Mouse (Mus musculus) C2C12 (cell line): ENCODE results near the gene Gpha2. TPM values are rescaled to one million over a fixed set of nuclear protein-coding genes. Genes with fewer than 3 reads are reported as not detected.
A peak's percentile ranks its signal among the peaks of the same experiment; 100 is the strongest.

Experiments
- H3K27me3 ChIP-seq: one replicate; pipeline ENCODE4 v1.6.1; 2011; ENCODE audit not compliant: control insufficient read depth, insufficient read depth, insufficient read length
- H3K36me3 ChIP-seq: one replicate; pipeline ENCODE4 v1.6.1; 2011; ENCODE audit not compliant: control insufficient read depth, insufficient read depth
- H3K4me3 ChIP-seq: one replicate; pipeline ENCODE4 v1.5.1; 2011; ENCODE audit warnings: mild to moderate bottlenecking, control low read depth; ENCODE audit not compliant: poor library complexity, insufficient read depth, severe bottlenecking
- H3K79me2 ChIP-seq: one replicate; pipeline ENCODE4 v1.6.1; 2011; ENCODE audit not compliant: control insufficient read depth, insufficient read depth
- H3K79me3 ChIP-seq: one replicate; pipeline ENCODE4 v1.6.1; 2011; ENCODE audit warnings: low read depth, control low read depth
- H3ac ChIP-seq: one replicate; pipeline ENCODE3; 2011; ENCODE audit warnings: low read depth; ENCODE audit not compliant: control insufficient read depth, insufficient read length
- CEBPB ChIP-seq: IDR thresholded peaks from one replicate; pipeline ENCODE4 v1.6.1; 2011; ENCODE audit warnings: low read depth, mild to moderate bottlenecking, control low read depth, moderate library complexity
- CTCF ChIP-seq: IDR thresholded peaks from one replicate; pipeline ENCODE4 v1.5.1; 2011; ENCODE audit not compliant: control insufficient read depth, insufficient read depth, insufficient read length
- FOSL1 ChIP-seq: IDR thresholded peaks from one replicate; pipeline ENCODE4 v1.8.0; 2011; ENCODE audit warnings: mild to moderate bottlenecking, low read length; ENCODE audit not compliant: poor library complexity, insufficient read depth, severe bottlenecking
- MAX ChIP-seq: IDR thresholded peaks from one replicate; pipeline ENCODE4 v1.6.1; 2011; ENCODE audit warnings: mild to moderate bottlenecking, control low read depth
- MYOD1 ChIP-seq: IDR thresholded peaks from one replicate; pipeline ENCODE4 v1.6.1; 2011; ENCODE audit warnings: low read depth; ENCODE audit not compliant: control insufficient read depth, insufficient read length
- MYOG ChIP-seq: IDR thresholded peaks from one replicate; pipeline ENCODE4 v1.6.1; 2011; ENCODE audit not compliant: control insufficient read depth, insufficient read length; ENCODE audit errors: extremely low read depth
- USF1 ChIP-seq: IDR thresholded peaks from one replicate; pipeline ENCODE4 v1.6.1; 2011; ENCODE audit warnings: low read depth, mild to moderate bottlenecking, control low read depth, moderate library complexity
- polyA plus RNA-seq: library from polyadenylated mRNA; unstranded; fragments of >200 nt; fragmentation: generic; extraction: Trizol; gene quantifications from one replicate; pipeline ENCODE4 v1.2.1, GENCODE M21; 2012; ENCODE audit warnings: missing spikeins

Gene Gpha2
- polyA plus RNA-seq, 1 experiment = 0.13 TPM

GRCm38 (mm10) chr19:6231036-6231435, 4.9 kb downstream of the Gpha2 start:
- Histone ChIP-seq H3K79me2 (peaks cover 6% of the 10 kb centered on the region), H3K36me3 (peaks cover 7% of the 10 kb centered on the region), H3ac (no peak overlapping the region), H3K27me3 (no peaks in the 10 kb centered on the region), H3K4me3 (no peak overlapping the region), H3K79me3 (no peaks in the 10 kb centered on the region)
- TF ChIP-seq FOSL1 (no peak), USF1 (no peak), CEBPB (no peak), MYOD1 (no peak), MAX (no peak), CTCF (no peak), MYOG (no peak)

- H3K27me3 ChIP-seq = no peaks in the 10 kb centered on the region
- peaks cover 4% of the 10 kb centered on the region for H3K36me3 ChIP-seq
- H3ac ChIP-seq = no peak overlapping the region
- no peaks in the 10 kb centered on the region for H3K79me3 ChIP-seq
- TF ChIP-seq MAX (no peak), CTCF (no peak), USF1 (no peak), CEBPB (no peak), FOSL1 (no peak), MYOD1 (no peak), MYOG (no peak)
- H3K79me2 ChIP-seq = peaks cover 6% of the 10 kb centered on the region
- no peak overlapping the region for H3K4me3 ChIP-seq
Measured at GRCm38 (mm10) chr19:6233647-6234046, 7.5 kb downstream of the Gpha2 start.

- Histone ChIP-seq H3K79me2 (peaks cover 6% of the 10 kb centered on the region), H3ac (peak overlapping the region; percentile 73), H3K27me3 (no peaks in the 10 kb centered on the region), H3K36me3 (peaks cover 4% of the 10 kb centered on the region), H3K4me3 (peak overlapping the region; percentile 66), H3K79me3 (no peaks in the 10 kb centered on the region)
- no peak for TF ChIP-seq CTCF
- no peak for TF ChIP-seq USF1
- no peak for TF ChIP-seq FOSL1
- TF ChIP-seq MYOD1 = no peak
Measured at GRCm38 (mm10) chr19:6234337-6235083, 8.3 kb downstream of the Gpha2 start.

- TF ChIP-seq MAX (no peak), CTCF (peak; percentile 30)
- no peaks in the 10 kb centered on the region for H3K79me3 ChIP-seq
- H3K79me2 ChIP-seq = peaks cover 6% of the 10 kb centered on the region
- H3K4me3 ChIP-seq = peak within 1 kb of the TSS; percentile 66
- H3ac ChIP-seq = peak within 1 kb of the TSS; percentile 73
- H3K36me3 ChIP-seq = peaks cover 4% of the 10 kb centered on the region
- no peaks in the 10 kb centered on the region for H3K27me3 ChIP-seq
Measured at GRCm38 (mm10) chr19:6235084-6236052, 9.2 kb downstream of the Gpha2 start, which contains the start of gene Ppp2r5b. Gene Ppp2r5b (minus strand): TSS chr19:6235872.

- peaks cover 6% of the 10 kb centered on the region for H3K79me2 ChIP-seq
- no peaks in the 10 kb centered on the region for H3K79me3 ChIP-seq
- no peaks in the 10 kb centered on the region for H3K27me3 ChIP-seq
- H3K36me3 ChIP-seq = peaks cover 4% of the 10 kb centered on the region
- H3K4me3 ChIP-seq = peak overlapping the region; percentile 66
- TF ChIP-seq USF1 (peak; percentile 7), MYOD1 (no peak), MYOG (no peak), CTCF (no peak), FOSL1 (no peak)
- peak overlapping the region; percentile 71 for H3ac ChIP-seq
Measured at GRCm38 (mm10) chr19:6236053-6236441, 9.9 kb downstream of the Gpha2 start.

GRCm38 (mm10) chr19:6236842-6237241, 10.7 kb downstream of the Gpha2 start:
- Histone ChIP-seq H3K79me2 (peaks cover 9% of the 10 kb centered on the region), H3K79me3 (peaks cover 1% of the 10 kb centered on the region), H3ac (no peak overlapping the region), H3K4me3 (no peak overlapping the region), H3K27me3 (no peaks in the 10 kb centered on the region), H3K36me3 (peaks cover 4% of the 10 kb centered on the region)
- TF ChIP-seq MAX = no peak
